Mouse (Mus musculus) kidney, embryonic 14.5 days (tissue): ENCODE results near the gene Acin1. TPM values are rescaled to one million over a fixed set of nuclear protein-coding genes. Genes with fewer than 3 reads are reported as not detected.
A peak's percentile ranks its signal among the peaks of the same experiment; 100 is the strongest.
"Not testable (repeated sequence)": the region's sequence is repeated elsewhere in the genome, so short reads cannot be mapped to it uniquely, and the experiment has no call there.

Experiments
- ATAC-seq: fragments of 200-750 bp; cut with Nextera tagmentation; 2 replicates; pipeline ENCODE4 v1.8.0; 2017; ENCODE audit warnings: moderate number of reproducible peaks, mild to moderate bottlenecking, moderate TSS enrichment, moderate library complexity; ENCODE audit not compliant: low FRiP score, low TSS enrichment
- H3K27ac ChIP-seq: fragments of 300-500 bp; sonication (generic); 2 replicates; pipeline ENCODE4 v1.5.1; 2014; ENCODE audit warnings: low read depth, mild to moderate bottlenecking, low read length, moderate library complexity, mixed read lengths
- H3K27me3 ChIP-seq: fragments of 300-500 bp; sonication (generic); 2 replicates; pipeline ENCODE4 v1.6.1; 2014; ENCODE audit warnings: mild to moderate bottlenecking, low read length; ENCODE audit not compliant: control insufficient read depth, insufficient read depth
- H3K36me3 ChIP-seq: fragments of 300-500 bp; sonication (generic); 2 replicates; pipeline ENCODE4 v1.6.1; 2014; ENCODE audit warnings: low read length, mixed read lengths; ENCODE audit not compliant: control insufficient read depth, insufficient read depth
- H3K4me1 ChIP-seq: fragments of 300-500 bp; sonication (generic); 2 replicates; pipeline ENCODE4 v1.6.1; 2014; ENCODE audit warnings: low read length, mixed read lengths; ENCODE audit not compliant: control insufficient read depth, insufficient read depth
- H3K4me2 ChIP-seq: fragments of 300-500 bp; sonication (generic); replicated peaks from 2 replicates; pipeline ENCODE4 v1.6.1; 2014; ENCODE audit warnings: low read depth, mild to moderate bottlenecking, low read length
- H3K4me3 ChIP-seq: fragments of 300-500 bp; sonication (generic); 2 replicates; pipeline ENCODE4 v1.5.1; 2014; ENCODE audit warnings: mild to moderate bottlenecking, low read length
- H3K9ac ChIP-seq: fragments of 300-500 bp; sonication (generic); 2 replicates; pipeline ENCODE4 v1.6.1; 2014; ENCODE audit warnings: low read depth, mild to moderate bottlenecking, low read length, moderate library complexity
- H3K9me3 ChIP-seq: fragments of 300-500 bp; sonication (generic); 2 replicates; pipeline ENCODE4 v1.6.1; 2016; ENCODE audit warnings: low read length; ENCODE audit not compliant: control insufficient read depth
- WGBS: fragments of 180-500 bp; shearing (Covaris S2); extraction: QIAGEN DNeasy Blood & Tissue Kit; methylation state at CpG from one replicate; pipeline ENCODE4 v1.1.7; 2014; 5-methylcytosine and 5-hydroxymethylcytosine counted together
- polyA plus RNA-seq: library from polyadenylated mRNA; unstranded; fragments of >200 nt; fragmentation: Nextera tagmentation; extraction: Ambion mirVana; gene quantifications from 2 replicates; pipeline ENCODE4 v1.2.1, GENCODE M21; 2014

Acin1 gene
- polyA plus RNA-seq, 1 experiment from 2014 or later = 161 TPM

- no peak overlapping the region for H3K27ac ChIP-seq
- no peak overlapping the region for H3K9ac ChIP-seq
- ATAC-seq = no peak
- H3K4me2 ChIP-seq = no peak overlapping the region
- 93% methylated on average over 16 of the region's 16 CpGs for WGBS
- no peaks in the 10 kb centered on the region for H3K27me3 ChIP-seq
- 0 out of 2 replicates have a peak overlapping the region, but pooled peaks have one; percentile 82 for H3K4me3 ChIP-seq
- H3K9me3 ChIP-seq = no peaks in the 10 kb centered on the region
- peaks cover 36% of the 10 kb centered on the region for H3K36me3 ChIP-seq
- peaks cover 7% of the 10 kb centered on the region for H3K4me1 ChIP-seq
These were observed 70.4 kb downstream of the Acin1 start for GRCm38 (mm10) chr14:54616226-54616825.

- 88% methylated on average over 13 of the region's 16 CpGs for WGBS
These were observed 72.6 kb downstream of the Acin1 start for GRCm38 (mm10) chr14:54614130-54614529.

GRCm38 (mm10) chr14:54610648-54611047, 76.1 kb downstream of the Acin1 start:
- peaks cover 32% of the 10 kb centered on the region for H3K36me3 ChIP-seq
- H3K4me1 ChIP-seq = no peaks in the 10 kb centered on the region
- H3K4me2 ChIP-seq = no peak overlapping the region
- no peaks in the 10 kb centered on the region for H3K9me3 ChIP-seq
- H3K9ac ChIP-seq = no peak overlapping the region
- H3K27me3 ChIP-seq = no peaks in the 10 kb centered on the region
- no peak overlapping the region for H3K4me3 ChIP-seq
- no peak for ATAC-seq
- WGBS = 85% methylated on average over 6 of the region's 6 CpGs
- H3K27ac ChIP-seq = no peak overlapping the region

More at GRCm38 (mm10) chr14:54614130-54614529, 72.6 kb downstream of the Acin1 start:
- H3K4me2 ChIP-seq, ATAC-seq, H3K9me3 ChIP-seq, H3K4me3 ChIP-seq, H3K9ac ChIP-seq, H3K4me1 ChIP-seq, H3K27ac ChIP-seq, H3K27me3 ChIP-seq: not testable (repeated sequence)
- peaks cover 38% of the 10 kb centered on the region for H3K36me3 ChIP-seq

- Histone ChIP-seq H3K27ac (no peak overlapping the region), H3K27me3 (no peaks in the 10 kb centered on the region), H3K9ac (no peak overlapping the region), H3K9me3 (no peaks in the 10 kb centered on the region), H3K36me3 (peaks cover 25% of the 10 kb centered on the region), H3K4me3 (no peak overlapping the region), H3K4me2 (no peak overlapping the region), H3K4me1 (no peaks in the 10 kb centered on the region)
- ATAC-seq = no peak
- 87% methylated on average over 4 of the region's 4 CpGs for WGBS
These were observed 76.8 kb downstream of the Acin1 start for GRCm38 (mm10) chr14:54609962-54610361.

- Histone ChIP-seq H3K27me3 (no peaks in the 10 kb centered on the region), H3K4me3 (no peak overlapping the region), H3K36me3 (peaks cover 22% of the 10 kb centered on the region), H3K27ac (no peak overlapping the region), H3K9me3 (no peaks in the 10 kb centered on the region), H3K9ac (no peak overlapping the region), H3K4me2 (no peak overlapping the region), H3K4me1 (0 out of 2 replicates have a peak, but pooled peaks cover 6% of the 10 kb centered on the region)
- no peak for ATAC-seq
- 74% methylated on average over 4 of the region's 4 CpGs for WGBS
These were observed 77.5 kb downstream of the Acin1 start for GRCm38 (mm10) chr14:54609245-54609644.

- no peak for ATAC-seq
- Histone ChIP-seq H3K27me3 (no peaks in the 10 kb centered on the region), H3K36me3 (peaks cover 10% of the 10 kb centered on the region), H3K9ac (no peak overlapping the region), H3K27ac (no peak overlapping the region), H3K4me2 (no peak overlapping the region), H3K9me3 (no peaks in the 10 kb centered on the region), H3K4me1 (peaks cover 15% of the 10 kb centered on the region; the same call in 1 of the 2 replicates), H3K4me3 (no peak overlapping the region)
- 49% methylated on average over 8 of the region's 8 CpGs for WGBS
These were observed 79.5 kb downstream of the Acin1 start for GRCm38 (mm10) chr14:54607226-54607625.

- Histone ChIP-seq H3K4me1 (peaks cover 15% of the 10 kb centered on the region; the same call in 1 of the 2 replicates), H3K9ac (peak within 1 kb of the TSS; percentile 62; the same call in 1 of the 2 replicates), H3K27me3 (no peaks in the 10 kb centered on the region), H3K9me3 (no peaks in the 10 kb centered on the region), H3K4me3 (peak within 1 kb of the TSS; percentile 44), H3K27ac (peak within 1 kb of the TSS; percentile 80), H3K4me2 (peak within 1 kb of the TSS; percentile 47), H3K36me3 (no peaks in the 10 kb centered on the region)
- under 1% methylated on average over 37 of the region's 39 CpGs for WGBS
- ATAC-seq = peak; percentile 57
These were observed 80.9 kb downstream of the Acin1 start, which contains the start of gene 4931414P19Rik for GRCm38 (mm10) chr14:54605752-54606321. Gene 4931414P19Rik, minus strand, starts transcription at chr14:54605993.

- no peak for ATAC-seq
- Histone ChIP-seq H3K27ac (peak overlapping the region; percentile 71), H3K9me3 (no peaks in the 10 kb centered on the region), H3K27me3 (no peaks in the 10 kb centered on the region), H3K4me2 (peak overlapping the region; percentile 49), H3K9ac (0 out of 2 replicates have a peak overlapping the region, but pooled peaks have one; percentile 84), H3K4me1 (peaks cover 15% of the 10 kb centered on the region; the same call in 1 of the 2 replicates), H3K4me3 (peak overlapping the region; percentile 75), H3K36me3 (no peaks in the 10 kb centered on the region)
- 83% methylated on average over 8 of the region's 8 CpGs for WGBS
These were observed 83.0 kb downstream of the Acin1 start for GRCm38 (mm10) chr14:54603686-54604085.

GRCm38 (mm10) chr14:54603038-54603654, 83.6 kb downstream of the Acin1 start:
- H3K27me3 ChIP-seq = no peaks in the 10 kb centered on the region
- under 1% methylated on average over 46 of the region's 46 CpGs for WGBS

More at GRCm38 (mm10) chr14:54603038-54603654, 83.6 kb downstream of the Acin1 start:
- Histone ChIP-seq H3K4me2 (peak overlapping the region; percentile 49), H3K36me3 (no peaks in the 10 kb centered on the region), H3K9ac (peak overlapping the region; percentile 84), H3K27ac (peak overlapping the region; percentile 95), H3K4me1 (peaks cover 15% of the 10 kb centered on the region; the same call in 1 of the 2 replicates), H3K4me3 (peak overlapping the region; percentile 75), H3K9me3 (no peaks in the 10 kb centered on the region)
- peak; percentile 98 for ATAC-seq
